Mouse (Mus musculus): ENCODE data around the gene Tma7.

DNA sequence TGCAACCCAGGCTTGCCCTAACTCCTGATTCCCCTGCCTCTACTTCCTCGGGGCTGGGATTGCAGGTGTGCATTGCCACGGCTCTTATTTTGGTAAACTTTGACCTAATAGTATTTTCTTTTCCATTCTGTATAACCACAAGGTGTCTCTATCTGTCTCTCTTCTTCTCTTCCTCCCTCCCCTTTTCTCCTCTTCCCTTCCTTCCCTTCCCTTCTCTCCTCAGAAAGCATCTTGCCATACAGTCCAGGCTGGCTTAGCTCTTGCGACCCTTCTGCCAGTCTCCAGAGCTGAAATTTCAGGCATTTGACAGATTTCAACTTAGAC is 31.8 kb downstream of the Tma7 start:
- TF ChIP-seq CTCF (IDR thresholded peaks at IDR 0.05 in 2 of 3, conservative IDR thresholded peaks at IDR 0.05 in 1 of 3; ENCODE audit: control insufficient read depth in 1 of 3, insufficient read depth in 1 of 3, low read depth in 2 of 3, low read length in 3 of 3, poor library complexity in 1 of 3, severe bottlenecking in 1 of 3) (no peak), CHD1 (IDR thresholded peaks at IDR 0.05; ENCODE audit: low read depth, low read length) (no peak), MAZ (IDR thresholded peaks at IDR 0.05; ENCODE audit: low read depth, low read length) (no peak), POLR2A (IDR thresholded peaks at IDR 0.05; ENCODE audit: control insufficient read depth in 1 of 2, insufficient read depth in 1 of 2, low read depth in 1 of 2, low read length in 2 of 2, poor library complexity in 1 of 2) (no peak), POLR2AphosphoS5 (IDR thresholded peaks at IDR 0.05; ENCODE audit: borderline replicate concordance, low read depth, low read length) (no peak), GATA1 (IDR thresholded peaks at IDR 0.05; ENCODE audit: low read depth, low read length) (no peak), EP300 (IDR thresholded peaks at IDR 0.05; ENCODE audit: low read depth in 1 of 2, low read length in 2 of 2) (no peak), MYC (IDR thresholded peaks at IDR 0.05; ENCODE audit: low read depth, low read length) (no peak), MXI1 (IDR thresholded peaks at IDR 0.05; ENCODE audit: low read depth, low read length) (no peak), USF1 (IDR thresholded peaks at IDR 0.05; ENCODE audit: low read depth, low read length) (no peak), NELFE (IDR thresholded peaks at IDR 0.05; ENCODE audit: low read depth, low read length) (no peak), NRF1 (IDR thresholded peaks at IDR 0.05; ENCODE audit: insufficient read depth, low read depth, low read length, poor library complexity, severe bottlenecking) (no peak), ZC3H11A (IDR thresholded peaks at IDR 0.05; ENCODE audit: low read depth, low read length) (no peak), POLR2AphosphoS2 (IDR thresholded peaks at IDR 0.05; ENCODE audit: low read length) (no peak)

Data from MEL (cell line).